Mouse (Mus musculus) hindbrain, embryonic 14.5 days (tissue): ENCODE results near the gene Polr2b. TPM values are rescaled to one million over a fixed set of nuclear protein-coding genes. Genes with fewer than 3 reads are reported as not detected.
A peak's percentile ranks its signal among the peaks of the same experiment; 100 is the strongest.

Source experiments
- ATAC-seq: fragments of 200-750 bp; cut with Nextera tagmentation; 2 replicates; pipeline ENCODE4 v1.8.0; 2017; ENCODE audit warnings: moderate number of reproducible peaks, mild to moderate bottlenecking, moderate TSS enrichment, moderate library complexity; ENCODE audit not compliant: low FRiP score
- DNase-seq: peaks from one replicate; pipeline ENCODE4 v3.0.0-alpha.2; 2015; ENCODE audit warnings: low spot score
- H3K27ac ChIP-seq: fragments of 300-500 bp; sonication (generic); 2 replicates; pipeline ENCODE4 v1.5.1; 2014; ENCODE audit warnings: mild to moderate bottlenecking, moderate library complexity
- H3K27me3 ChIP-seq: fragments of 300-500 bp; sonication (generic); 2 replicates; pipeline ENCODE4 v1.6.1; 2014; ENCODE audit warnings: mild to moderate bottlenecking, low read length, mixed read lengths; ENCODE audit not compliant: control insufficient read depth, insufficient read depth
- H3K36me3 ChIP-seq: fragments of 300-500 bp; sonication (generic); replicated peaks from 2 replicates; pipeline ENCODE4 v1.6.1; 2014; ENCODE audit not compliant: control insufficient read depth, insufficient read depth
- H3K4me1 ChIP-seq: fragments of 300-500 bp; sonication (generic); replicated peaks from 2 replicates; pipeline ENCODE4 v1.6.1; 2014; ENCODE audit warnings: antibody characterized with exemption, low read length, mixed read lengths; ENCODE audit not compliant: control insufficient read depth, insufficient read depth
- H3K4me2 ChIP-seq: fragments of 300-500 bp; sonication (generic); replicated peaks from 2 replicates; pipeline ENCODE4 v1.6.1; 2014; ENCODE audit warnings: mild to moderate bottlenecking, moderate library complexity
- H3K4me3 ChIP-seq: fragments of 300-500 bp; sonication (generic); replicated peaks from 2 replicates; pipeline ENCODE4 v1.5.1; 2014; ENCODE audit warnings: mild to moderate bottlenecking, low read length
- H3K9ac ChIP-seq: fragments of 300-500 bp; sonication (generic); 2 replicates; pipeline ENCODE4 v1.6.1; 2014
- H3K9me3 ChIP-seq: fragments of 300-500 bp; sonication (generic); 2 replicates; pipeline ENCODE4 v1.6.1; 2016; ENCODE audit warnings: low read length; ENCODE audit not compliant: control insufficient read depth
- whole genome bisulfite sequencing: fragments of 180-500 bp; shearing (Covaris S2); extraction: QIAGEN DNeasy Blood & Tissue Kit; methylation state at CpG from one replicate; pipeline ENCODE4 v1.1.7; 2014; 5-methylcytosine and 5-hydroxymethylcytosine counted together
- polyA plus RNA-seq: library from polyadenylated mRNA; unstranded; fragments of >200 nt; fragmentation: Nextera tagmentation; extraction: Ambion mirVana; gene quantifications from 2 replicates; pipeline ENCODE4 v1.2.1, GENCODE M21; 2014

Polr2b gene
- polyA plus RNA-seq, 1 experiment from 2014 or later = 57.5 TPM

- Histone ChIP-seq H3K4me1 (peaks cover 4% of the 10 kb centered on the region; the same call in 1 of the 2 replicates), H3K4me2 (peak overlapping the region; percentile 87; the same call in 1 of the 2 replicates), H3K27ac (no peak overlapping the region), H3K4me3 (no peak overlapping the region), H3K9me3 (no peaks in the 10 kb centered on the region), H3K9ac (no peak overlapping the region), H3K27me3 (0 out of 2 replicates have a peak, but pooled peaks cover 6% of the 10 kb centered on the region), H3K36me3 (peaks cover 19% of the 10 kb centered on the region)
- DNase-seq (no peak), ATAC-seq (no peak)
- whole genome bisulfite sequencing = 95% methylated on average over 30 of the region's 30 CpGs
These were observed 41.9 kb upstream of the Polr2b start for GRCm38 (mm10) chr5:77267957-77268624.

GRCm38 (mm10) chr5:77269399-77269798 lies 40.5 kb upstream of the Polr2b start:
- Histone ChIP-seq H3K4me1 (peaks cover 4% of the 10 kb centered on the region; the same call in 1 of the 2 replicates), H3K9ac (no peak overlapping the region), H3K4me3 (no peak overlapping the region), H3K9me3 (no peaks in the 10 kb centered on the region), H3K36me3 (peaks cover 19% of the 10 kb centered on the region), H3K27me3 (0 out of 2 replicates have a peak, but pooled peaks cover 6% of the 10 kb centered on the region), H3K27ac (no peak overlapping the region), H3K4me2 (no peak overlapping the region)
- 79% methylated on average over 8 of the region's 8 CpGs for WGBS
- DNase-seq (no peak), ATAC-seq (no peak)

- no peak for ATAC-seq
- 78% methylated on average over 7 of the region's 7 CpGs for WGBS
These were observed 36.8 kb upstream of the Polr2b start for GRCm38 (mm10) chr5:77273151-77273550.

GRCm38 (mm10) chr5:77275950-77276349 lies 34.0 kb upstream of the Polr2b start:
- no peak overlapping the region for H3K4me3 ChIP-seq
- no peaks in the 10 kb centered on the region for H3K4me1 ChIP-seq
- DNase-seq (no peak), ATAC-seq (no peak)
- no peak overlapping the region for H3K27ac ChIP-seq
- no peaks in the 10 kb centered on the region for H3K27me3 ChIP-seq
- H3K4me2 ChIP-seq = no peak overlapping the region
- peaks cover 31% of the 10 kb centered on the region for H3K36me3 ChIP-seq
- H3K9ac ChIP-seq = no peak overlapping the region
- WGBS = 88% methylated on average over 5 of the region's 5 CpGs
- H3K9me3 ChIP-seq = no peaks in the 10 kb centered on the region

More at GRCm38 (mm10) chr5:77273151-77273550, 36.8 kb upstream of the Polr2b start:
- H3K9me3 ChIP-seq = no peaks in the 10 kb centered on the region
- H3K4me2 ChIP-seq = no peak overlapping the region
- H3K36me3 ChIP-seq = peaks cover 37% of the 10 kb centered on the region
- no peak overlapping the region for H3K4me3 ChIP-seq
- H3K4me1 ChIP-seq = no peaks in the 10 kb centered on the region
- no peak overlapping the region for H3K9ac ChIP-seq
- H3K27ac ChIP-seq = no peak overlapping the region
- DNase-seq = no peak
- H3K27me3 ChIP-seq = no peaks in the 10 kb centered on the region

GRCm38 (mm10) chr5:77277204-77277603 lies 32.7 kb upstream of the Polr2b start:
- H3K27ac ChIP-seq = no peak overlapping the region
- no peaks in the 10 kb centered on the region for H3K4me1 ChIP-seq
- no peak overlapping the region for H3K4me3 ChIP-seq
- H3K9me3 ChIP-seq = no peaks in the 10 kb centered on the region
- ATAC-seq = no peak
- no peaks in the 10 kb centered on the region for H3K27me3 ChIP-seq
- no peak for DNase-seq
- peaks cover 40% of the 10 kb centered on the region for H3K36me3 ChIP-seq
- H3K9ac ChIP-seq = no peak overlapping the region
- WGBS = 95% methylated on average over 6 of the region's 6 CpGs
- no peak overlapping the region for H3K4me2 ChIP-seq

GRCm38 (mm10) chr5:77281518-77282174 lies 28.3 kb upstream of the Polr2b start:
- ATAC-seq (no peak), DNase-seq (no peak)
- H3K27ac ChIP-seq = no peak overlapping the region
- H3K36me3 ChIP-seq = peaks cover 56% of the 10 kb centered on the region
- H3K9ac ChIP-seq = no peak overlapping the region
- H3K9me3 ChIP-seq = no peaks in the 10 kb centered on the region
- no peak overlapping the region for H3K4me3 ChIP-seq
- no peak overlapping the region for H3K4me2 ChIP-seq
- H3K4me1 ChIP-seq = no peaks in the 10 kb centered on the region
- no peaks in the 10 kb centered on the region for H3K27me3 ChIP-seq
- WGBS = 80% methylated on average over 20 of the region's 20 CpGs

- Histone ChIP-seq H3K4me1 (no peaks in the 10 kb centered on the region), H3K27ac (no peak overlapping the region), H3K9me3 (no peaks in the 10 kb centered on the region), H3K4me3 (no peak overlapping the region), H3K27me3 (no peaks in the 10 kb centered on the region), H3K9ac (no peak overlapping the region), H3K4me2 (no peak overlapping the region), H3K36me3 (peaks cover 55% of the 10 kb centered on the region)
- no peak for DNase-seq
- ATAC-seq = no peak
- 88% methylated on average over 9 of the region's 9 CpGs for WGBS
These were observed 27.7 kb upstream of the Polr2b start for GRCm38 (mm10) chr5:77282242-77282641.

- H3K9ac ChIP-seq = no peak overlapping the region
- WGBS = 83% methylated on average over 7 of the region's 7 CpGs
- no peaks in the 10 kb centered on the region for H3K9me3 ChIP-seq
- no peak for ATAC-seq
- H3K27ac ChIP-seq = no peak overlapping the region
- no peaks in the 10 kb centered on the region for H3K4me1 ChIP-seq
- H3K4me2 ChIP-seq = no peak overlapping the region
- DNase-seq = no peak
- H3K4me3 ChIP-seq = no peak overlapping the region
- no peaks in the 10 kb centered on the region for H3K27me3 ChIP-seq
- H3K36me3 ChIP-seq = peaks cover 76% of the 10 kb centered on the region
These were observed 24.3 kb upstream of the Polr2b start for GRCm38 (mm10) chr5:77285685-77286084.

- ATAC-seq = no peak
- Histone ChIP-seq H3K27ac (no peak overlapping the region), H3K4me2 (no peak overlapping the region), H3K4me3 (no peak overlapping the region), H3K27me3 (no peaks in the 10 kb centered on the region), H3K9me3 (no peaks in the 10 kb centered on the region), H3K36me3 (peaks cover 71% of the 10 kb centered on the region), H3K4me1 (no peaks in the 10 kb centered on the region), H3K9ac (no peak overlapping the region)
- whole genome bisulfite sequencing = 90% methylated on average over 5 of the region's 5 CpGs
- DNase-seq = no peak
These were observed 23.0 kb upstream of the Polr2b start for GRCm38 (mm10) chr5:77286904-77287303.
